ENCODE assay signal across 25 mouse cellular contexts in the genomic region with DNA sequence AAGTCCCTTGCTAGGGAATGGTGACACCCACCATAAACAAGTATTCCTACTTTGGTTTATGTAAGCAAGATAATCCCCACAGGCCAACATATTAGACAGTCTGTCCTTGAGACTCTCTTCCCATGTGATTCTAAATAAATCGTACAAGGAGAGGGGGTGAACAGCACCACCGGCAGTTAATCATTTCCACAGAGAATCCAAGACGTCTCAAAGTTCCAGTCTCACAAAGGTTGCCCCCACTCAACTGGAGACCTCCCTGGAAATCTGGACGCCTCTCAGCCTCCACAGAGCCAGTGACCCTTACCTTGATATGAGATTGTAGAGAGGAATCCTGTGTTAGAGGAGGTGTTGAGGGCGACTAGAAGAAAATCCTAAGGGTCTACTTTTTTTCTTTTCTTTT. TPM values are rescaled to one million over a fixed set of nuclear protein-coding genes. Genes with fewer than 3 reads are reported as not detected.
"Had no signal": no experiment of that assay in that cellular context is flagged by ENCODE, and none has a peak within 500 bp of the region (broad histone marks: within the 10 kb centered on the region; RNA-seq: fewer than 3 reads in every experiment).

No protein-coding gene starts in this region.

- H3K4me1 ChIP-seq: lung, embryonic 15.5 days; megakaryocyte, embryonic 14.5 days; midbrain, embryonic 13.5 days; midbrain, embryonic 15.5 days; neural tube, embryonic 12.5 days; stomach, embryonic 15.5 days had no signal

- H3K9me3 ChIP-seq: lung, embryonic 15.5 days; megakaryocyte, embryonic 14.5 days; midbrain, embryonic 13.5 days; midbrain, embryonic 15.5 days; neural tube, embryonic 12.5 days; stomach, embryonic 15.5 days had no signal

- ATAC-seq: lung, postnatal 0 days; midbrain, embryonic 13.5 days; midbrain, embryonic 15.5 days had no signal

- H3K9ac ChIP-seq: lung, embryonic 15.5 days; midbrain, embryonic 13.5 days; midbrain, embryonic 15.5 days; neural tube, embryonic 12.5 days; stomach, embryonic 15.5 days had no signal

- H3K36me3 ChIP-seq: lung, embryonic 15.5 days; midbrain, embryonic 13.5 days; midbrain, embryonic 15.5 days; neural tube, embryonic 12.5 days; stomach, embryonic 15.5 days had no signal

- DNase-seq: lung, adult 2 months; lung, postnatal 14 days; lung, postnatal 36 days; right cerebral cortex, postnatal 14 days; thymus, adult 2 months; thymus, postnatal 25 days; thymus, postnatal 4 days had no signal

- H3K4me2 ChIP-seq: lung, embryonic 15.5 days; midbrain, embryonic 11.5 days; midbrain, embryonic 13.5 days; midbrain, embryonic 15.5 days; neural tube, embryonic 12.5 days; stomach, embryonic 15.5 days had no signal

- H3K4me3 ChIP-seq: lung, embryonic 15.5 days; megakaryocyte, embryonic 14.5 days; midbrain, embryonic 13.5 days; midbrain, embryonic 15.5 days; neural tube, embryonic 12.5 days; stomach, embryonic 15.5 days had no signal

- H3K27ac ChIP-seq: lung, embryonic 15.5 days; macrophage; midbrain, embryonic 13.5 days; midbrain, embryonic 15.5 days; neural tube, embryonic 12.5 days; stomach, embryonic 15.5 days; stomach, postnatal 0 days had no signal

- H3K27me3 ChIP-seq: lung, embryonic 15.5 days; midbrain, embryonic 13.5 days; midbrain, embryonic 15.5 days; neural tube, embryonic 12.5 days; stomach, embryonic 15.5 days had no signal

RNA-seq across cellular contexts. Expression of gene Ces2f, which starts 1.9 kb away (rescaled TPM):
- total RNA-seq: megakaryocyte progenitor cell, adult 5-6 weeks; monocyte, adult 5-6 weeks had no signal
- polyA plus RNA-seq: lung, embryonic 15.5 days; lung, postnatal 0 days; macrophage; midbrain, embryonic 11.5 days; midbrain, embryonic 13.5 days; midbrain, embryonic 15.5 days; midbrain, postnatal 0 days; neural tube, embryonic 12.5 days; neural tube, embryonic 14.5 days; spleen, adult 2 months; testis, adult 2 months had no signal

RNA-seq across cellular contexts. Expression of gene Ces2g, which starts 12.5 kb away (rescaled TPM):
- total RNA-seq: monocyte, adult 5-6 weeks; neutrophil, adult 5-6 weeks had no signal
- polyA plus RNA-seq: macrophage; midbrain, embryonic 13.5 days; midbrain, embryonic 15.5 days; neural tube, embryonic 12.5 days; neural tube, embryonic 14.5 days had no signal

RNA-seq across cellular contexts. Expression of gene Ces2e, which starts 23.0 kb away (rescaled TPM):
- total RNA-seq: megakaryocyte progenitor cell, adult 5-6 weeks; midbrain, postnatal 0 days; monocyte, adult 5-6 weeks; neutrophil, adult 5-6 weeks had no signal
- polyA plus RNA-seq: macrophage; midbrain, embryonic 11.5 days; midbrain, embryonic 13.5 days; midbrain, embryonic 15.5 days; midbrain, postnatal 0 days; neural tube, embryonic 12.5 days; neural tube, embryonic 14.5 days had no signal

RNA-seq across cellular contexts. Expression of gene Ces2h, which starts 51.6 kb away (rescaled TPM):
- total RNA-seq: megakaryocyte progenitor cell, adult 5-6 weeks; midbrain, postnatal 0 days; monocyte, adult 5-6 weeks; neutrophil, adult 5-6 weeks had no signal
- polyA plus RNA-seq: lung, adult 2 months; lung, embryonic 15.5 days; lung, postnatal 0 days; macrophage; midbrain, embryonic 11.5 days; midbrain, embryonic 13.5 days; midbrain, embryonic 15.5 days; midbrain, postnatal 0 days; neural tube, embryonic 12.5 days; neural tube, embryonic 14.5 days; spleen, adult 2 months; stomach, embryonic 15.5 days; stomach, postnatal 0 days; thymus, adult 2 months; urinary bladder, adult 2 months had no signal
